Mouse (Mus musculus) C2C12 (cell line): Measurements from ENCODE around the gene Dlgap1.

ENCODE experiments used
- CTCF ChIP-seq: IDR thresholded peaks from one replicate; pipeline ENCODE4 v1.5.1; 2011; ENCODE audit not compliant: control insufficient read depth, insufficient read depth, insufficient read length
- MAX ChIP-seq: IDR thresholded peaks from one replicate; pipeline ENCODE4 v1.6.1; 2011; ENCODE audit warnings: mild to moderate bottlenecking, control low read depth
- MYOD1 ChIP-seq: IDR thresholded peaks from one replicate; pipeline ENCODE4 v1.6.1; 2011; ENCODE audit warnings: low read depth; ENCODE audit not compliant: control insufficient read depth, insufficient read length
- MYOG ChIP-seq: IDR thresholded peaks from one replicate; pipeline ENCODE4 v1.6.1; 2011; ENCODE audit not compliant: control insufficient read depth, insufficient read length; ENCODE audit errors: extremely low read depth

DNA sequence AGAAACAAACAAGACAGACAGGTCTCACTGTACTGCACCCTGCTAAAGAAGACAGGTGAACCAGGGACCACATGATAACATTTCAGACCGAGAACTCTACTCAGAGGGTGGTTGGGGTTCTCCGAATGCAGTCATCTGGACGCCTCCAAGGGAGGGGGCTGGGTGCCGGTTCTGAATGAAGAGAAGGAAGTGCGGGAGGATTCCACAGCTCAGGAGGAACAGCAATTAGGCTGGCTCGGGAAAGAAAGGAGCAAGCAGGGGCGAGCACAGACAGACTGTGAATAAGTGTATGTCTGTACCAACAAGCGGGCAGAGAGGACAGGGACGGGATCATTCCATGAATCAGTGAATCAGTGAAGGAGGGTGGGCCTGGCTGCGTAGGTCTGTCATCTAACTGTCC lies 744.6 kb downstream of the Dlgap1 start:
- no peak for TF ChIP-seq CTCF
- no peak for TF ChIP-seq MYOD1
- TF ChIP-seq MAX: no peak
- no peak for TF ChIP-seq MYOG
